Mouse (Mus musculus) embryonic fibroblast, embryonic 13.5 days (primary cell): ENCODE results near the gene Tnfrsf13c.

Experiments used
- CTCF ChIP-seq: IDR thresholded peaks from 2 replicates; pipeline ENCODE4 v1.5.1; 2011; ENCODE audit warnings: mild to moderate bottlenecking, control low read depth, low read length, moderate library complexity, borderline replicate concordance; ENCODE audit not compliant: insufficient read depth
- POLR2A ChIP-seq: IDR thresholded peaks from 2 replicates; pipeline ENCODE4 v1.6.1; 2011; ENCODE audit warnings: low read depth, mild to moderate bottlenecking, control low read depth, low read length, moderate library complexity

DNA sequence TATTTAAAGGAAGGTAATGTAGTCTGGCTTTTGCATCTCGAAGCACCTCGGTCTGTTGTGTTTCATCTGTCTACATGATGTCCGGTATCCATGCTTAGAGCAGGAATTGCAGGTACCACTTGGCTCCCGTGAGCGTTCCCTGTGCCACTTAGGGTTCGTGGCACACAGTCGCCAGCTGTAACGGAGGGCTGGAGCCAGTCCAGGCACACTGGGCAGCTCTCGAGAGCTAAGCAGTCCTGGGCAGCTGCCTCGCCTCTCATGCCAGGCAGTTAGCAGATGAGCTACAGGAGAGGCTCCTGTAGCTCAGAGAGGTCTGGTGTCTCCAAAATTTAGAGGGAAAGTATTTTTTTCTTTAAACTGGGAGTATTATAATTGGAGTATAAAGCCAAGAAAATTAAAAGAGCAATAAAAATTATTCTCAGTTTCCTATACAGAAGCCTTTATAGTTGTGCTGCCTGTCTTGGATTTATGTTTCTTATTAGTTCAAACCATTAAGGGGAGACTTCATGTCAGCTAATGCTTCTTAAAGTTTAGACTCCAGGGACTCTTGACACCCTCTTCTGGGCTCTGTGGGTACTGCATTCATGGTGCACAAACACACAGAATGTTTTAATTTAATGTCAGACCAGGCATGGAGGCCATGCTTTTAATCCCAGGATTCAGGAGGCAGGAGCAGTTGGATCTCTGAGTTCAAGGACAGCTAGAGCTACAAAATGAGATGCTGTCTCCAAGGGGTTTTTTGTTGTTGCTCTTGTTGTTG, 35.5 kb downstream of the Tnfrsf13c start:
- TF ChIP-seq CTCF = no peak
- TF ChIP-seq POLR2A = no peak
